Mouse (Mus musculus) adrenal gland, postnatal 36 days (tissue): ENCODE measurements at regions not wholly inside any gene's neighbourhood (a gene's known extent, or its start where the extent isn't known, plus 50 kb on each side); places are given as distances from the start of the nearest gene placed in this dataset.

Experiments
- DNase-seq, 2 experiments: peaks; one replicate each; pipeline ENCODE4 v3.0.0; 2021; ENCODE audit warnings: mixed read lengths in 1 of 2

DNA sequence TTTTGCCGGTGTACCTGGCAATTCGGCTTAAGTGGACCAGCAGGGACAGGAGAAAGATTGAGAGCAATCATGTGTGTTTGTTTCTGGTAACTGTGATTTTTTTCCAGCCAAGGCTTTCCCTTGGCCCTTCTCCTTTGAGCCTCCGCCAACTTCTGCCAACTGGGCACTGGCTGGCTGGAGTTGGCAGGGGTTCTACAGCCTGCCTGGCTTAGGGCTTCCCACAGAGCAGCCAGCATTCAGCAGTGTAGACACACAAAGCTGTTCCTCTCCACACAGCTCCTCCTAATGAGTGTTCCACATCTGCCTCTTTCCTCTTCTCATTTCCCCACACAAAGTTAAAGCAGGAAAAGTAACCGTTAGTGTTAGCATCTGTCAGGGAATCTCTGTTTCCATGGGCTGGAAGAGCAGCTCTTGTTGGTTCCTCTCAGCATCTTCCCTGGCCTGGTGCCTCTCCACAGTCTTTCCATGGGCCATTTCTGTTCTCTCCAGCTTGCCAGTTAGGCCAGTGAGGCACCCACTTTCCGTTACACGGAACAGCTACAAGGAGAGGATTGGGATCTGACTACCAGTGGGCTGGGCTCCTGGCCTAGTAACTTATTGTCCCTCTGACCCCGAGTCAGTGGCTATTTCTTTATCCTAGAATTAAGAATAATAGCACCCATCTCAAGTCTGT is 68.0 kb upstream of the Rbm24 start:
- DNase-seq: peak; percentile 80 to 81

DNA sequence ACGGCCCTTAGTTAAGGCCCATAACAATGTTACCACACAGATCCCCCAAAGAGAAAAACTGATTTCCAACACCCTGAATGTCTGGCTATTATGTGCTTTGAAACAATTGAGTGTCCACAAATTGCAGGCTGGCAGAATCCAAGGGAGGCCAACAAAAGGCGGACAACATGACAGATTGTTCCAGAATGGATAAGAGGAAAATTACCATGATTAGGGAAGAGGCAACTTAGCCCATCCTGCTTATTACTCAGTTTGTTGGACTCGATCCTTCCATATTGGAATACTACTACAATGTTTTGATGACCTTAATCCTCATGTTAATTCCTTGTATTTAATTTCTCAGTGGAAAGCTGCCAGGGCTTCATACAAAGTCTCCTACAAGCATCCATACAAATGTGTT is 62.9 kb upstream of the Rbm24 start:
- no peak for DNase-seq

DNA sequence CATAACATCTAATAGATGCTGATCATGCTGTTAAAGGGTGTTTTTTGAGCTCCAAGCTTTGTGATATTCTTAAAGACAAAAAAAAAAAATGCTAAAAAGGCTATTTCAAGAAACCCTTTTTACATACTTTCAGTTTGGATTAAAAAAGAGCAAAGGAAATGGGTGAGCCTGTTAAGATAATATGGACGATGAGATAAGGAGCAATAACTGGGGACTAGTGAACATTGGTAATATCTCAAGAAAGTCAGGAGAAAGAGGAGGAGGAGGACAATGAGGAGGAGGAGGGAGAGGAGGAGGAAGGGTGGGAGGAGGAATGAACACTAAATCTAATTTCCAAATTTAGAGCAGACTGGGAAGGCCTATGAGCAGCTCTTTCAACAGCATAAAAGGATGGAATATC is 62.3 kb upstream of the Rbm24 start:
- no peak for DNase-seq

- DNase-seq: no peak
Observed at GRCm38 (mm10) chr13:46357037-46357436, 61.2 kb upstream of the Rbm24 start.

DNA sequence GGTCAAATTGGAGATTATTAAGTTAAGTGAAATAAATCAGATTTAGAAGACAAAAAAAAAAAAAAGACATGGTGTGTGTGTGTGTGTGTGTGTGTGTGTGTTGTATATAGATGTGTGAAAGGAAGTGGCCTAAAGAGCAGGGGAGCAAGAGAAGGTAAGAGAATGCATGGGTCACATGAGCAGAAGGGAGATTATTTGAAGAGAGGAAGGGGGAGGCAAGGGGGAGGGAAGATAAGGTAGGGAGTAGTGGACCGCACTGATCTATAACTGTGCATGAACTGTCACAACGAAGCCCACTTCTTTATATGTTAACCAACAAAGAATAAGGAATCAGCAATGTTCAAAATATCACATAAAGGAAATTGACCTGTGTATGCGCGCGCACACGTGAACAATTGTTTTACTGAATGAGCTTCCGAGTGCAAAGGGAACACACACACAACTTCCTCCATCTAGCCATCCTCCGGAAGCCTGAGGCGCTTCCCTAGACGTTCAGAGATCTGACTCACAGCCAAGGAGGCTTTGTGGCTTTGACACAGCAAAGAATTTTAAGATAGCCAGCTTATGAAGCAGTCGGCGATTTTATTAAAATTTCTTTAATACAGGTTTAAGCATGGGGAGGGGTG is 57.6 kb upstream of the Rbm24 start:
- no peak for DNase-seq

GRCm38 (mm10) chr13:46363456-46364201 is 54.6 kb upstream of the Rbm24 start:
- DNase-seq: no peak

DNA sequence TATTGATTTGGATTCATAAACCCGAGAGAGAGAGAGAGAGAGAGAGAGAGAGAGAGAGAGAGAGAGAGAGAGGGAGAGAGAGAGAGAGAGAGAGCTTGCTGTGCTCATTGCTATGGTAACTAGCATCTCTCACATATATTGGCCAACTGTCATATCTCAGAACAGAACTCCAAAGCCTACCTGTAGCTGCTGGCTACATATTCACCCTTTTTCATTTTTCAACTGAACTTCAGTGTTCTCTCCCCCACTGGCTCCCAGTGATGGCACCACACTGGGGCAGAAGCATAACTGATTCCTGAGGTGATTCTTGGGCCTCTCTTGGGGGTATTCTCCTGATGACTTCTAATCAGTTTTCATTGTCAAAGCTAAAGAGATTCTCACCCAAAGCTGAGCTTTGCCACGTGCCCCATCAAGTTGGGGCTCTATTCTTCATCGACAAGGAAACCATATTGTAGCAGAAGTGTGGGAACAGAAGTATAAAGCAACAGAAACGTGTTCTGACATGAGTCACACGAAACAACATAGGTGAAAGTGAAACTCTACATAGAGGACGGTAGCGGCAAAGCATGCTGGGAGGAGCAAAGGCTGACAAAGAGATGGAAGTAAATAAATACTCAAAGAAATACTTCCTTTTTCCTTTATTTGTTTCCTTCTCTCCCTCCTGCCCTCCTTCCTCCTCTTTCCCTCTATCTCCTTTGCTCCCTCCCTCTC is 53.9 kb upstream of the Rbm24 start:
- DNase-seq: no peak

GRCm38 (mm10) chr13:46365292-46365691 is 52.9 kb upstream of the Rbm24 start:
- DNase-seq: no peak
